Mouse (Mus musculus) ES-E14 (cell line): ENCODE results near the gene Bcl9l. TPM values are rescaled to one million over a fixed set of nuclear protein-coding genes. Genes with fewer than 3 reads are reported as not detected.

Experiments
- DNase-seq: peaks from one replicate; pipeline ENCODE4 v3.0.0-alpha.2; 2013; ENCODE audit warnings: low read depth, low spot score
- H3K27ac ChIP-seq: 2 replicates; pipeline ENCODE4 v1.5.1; 2012; ENCODE audit warnings: low read depth, mild to moderate bottlenecking, low read length, moderate library complexity, mixed read lengths; ENCODE audit not compliant: poor library complexity, insufficient read depth, severe bottlenecking
- H3K36me3 ChIP-seq: 2 replicates; pipeline ENCODE4 v1.6.1; 2012; ENCODE audit warnings: mild to moderate bottlenecking, low read length, moderate library complexity, mixed read lengths; ENCODE audit not compliant: control insufficient read depth, poor library complexity, insufficient read depth, severe bottlenecking
- H3K4me1 ChIP-seq, 2 experiments: fragments of 150-350 bp in 1 of 2; sonication (generic) in 1 of 2; 2 replicates each; pipeline ENCODE4 v1.6.1; 2012; ENCODE audit warnings: low read length in 2 of 2, mild to moderate bottlenecking in 1 of 2, mixed read lengths in 1 of 2; ENCODE audit not compliant: control insufficient read depth in 2 of 2, insufficient read depth in 2 of 2, poor library complexity in 1 of 2
- H3K4me3 ChIP-seq, 2 experiments: fragments of 150-350 bp in 1 of 2; sonication (generic) in 1 of 2; 2 replicates each; pipeline ENCODE4 v1.5.1; 2012; ENCODE audit warnings: low read length in 2 of 2, low read depth in 1 of 2, mild to moderate bottlenecking in 1 of 2, mixed read lengths in 1 of 2; ENCODE audit not compliant: insufficient read depth in 1 of 2, poor library complexity in 1 of 2, severe bottlenecking in 1 of 2
- H3K9ac ChIP-seq: 2 replicates; pipeline ENCODE4 v1.6.1; 2012; ENCODE audit warnings: low read depth, mild to moderate bottlenecking, low read length, mixed read lengths; ENCODE audit not compliant: poor library complexity, insufficient read depth, severe bottlenecking
- H3K9me3 ChIP-seq: fragments of 150-350 bp; sonication (generic); 2 replicates; pipeline ENCODE4 v1.6.1; 2012; ENCODE audit warnings: low read depth, mild to moderate bottlenecking, low read length; ENCODE audit not compliant: control insufficient read depth, insufficient read depth
- CHD2 ChIP-seq: IDR thresholded peaks from 2 replicates; pipeline ENCODE4 v1.6.1; 2014; ENCODE audit warnings: mild to moderate bottlenecking, low read depth, low read length, inconsistent platforms
- HCFC1 ChIP-seq: IDR thresholded peaks from 2 replicates; pipeline ENCODE4 v1.6.1; 2012; ENCODE audit warnings: low read length, inconsistent platforms, borderline replicate concordance; ENCODE audit not compliant: insufficient read depth
- MAFK ChIP-seq: IDR thresholded peaks from 2 replicates; pipeline ENCODE4 v1.6.1; 2014; ENCODE audit warnings: mild to moderate bottlenecking, low read depth, low read length, inconsistent platforms; ENCODE audit not compliant: insufficient read depth
- ZC3H11A ChIP-seq: IDR thresholded peaks from 2 replicates; pipeline ENCODE4 v1.6.1; 2012; ENCODE audit warnings: low read depth, mild to moderate bottlenecking, inconsistent platforms, low read length, borderline replicate concordance
- ZNF384 ChIP-seq: IDR thresholded peaks from 2 replicates; pipeline ENCODE4 v1.6.1; 2012; ENCODE audit warnings: low read depth, low read length, inconsistent platforms
- in situ Hi-C, 2 experiments: fragments of 600-800 bp; cut with MboI; formaldehyde crosslinking; loops; one replicate each; pipeline ENCODE4 v1.15.1; 2025; ENCODE audit warnings: low sequenced_read_pairs in 2 of 2, inconsistent platforms in 1 of 2; ENCODE audit not compliant: unreplicated experiment in 2 of 2
- total RNA-seq: library from RNA; depleted of rRNA; stranded (reverse); fragments of 300-350 nt; gene quantifications from 2 replicates; pipeline ENCODE4 v1.2.3, GENCODE M21; 2012

The Bcl9l gene
- total RNA-seq, 1 experiment = 6.7 TPM

GRCm38 (mm10) chr9:44488416-44488815, 5.8 kb downstream of the Bcl9l start:
- no peaks in the 10 kb centered on the region for H3K36me3 ChIP-seq
- in situ Hi-C loops = no loop called here
- H3K4me3 ChIP-seq = no peak overlapping the region
- TF ChIP-seq ZC3H11A (no peak), MAFK (no peak), HCFC1 (no peak), ZNF384 (no peak), CHD2 (no peak)
- no peak overlapping the region for H3K27ac ChIP-seq
- no peak for DNase-seq
- no peak overlapping the region for H3K9ac ChIP-seq
- H3K9me3 ChIP-seq = no peaks in the 10 kb centered on the region
- peaks cover 4 to 73% of the 10 kb centered on the region in 2 experiments; a peak in 3 of 4 replicates for H3K4me1 ChIP-seq

- Histone ChIP-seq H3K9me3 (no peaks in the 10 kb centered on the region), H3K27ac (no peak overlapping the region; the same call in 1 of the 2 replicates), H3K36me3 (no peaks in the 10 kb centered on the region), H3K4me3 (no peak overlapping the region), H3K4me1 (peaks cover 3 to 75% of the 10 kb centered on the region in 2 experiments; a peak in 3 of 4 replicates), H3K9ac (no peak overlapping the region)
- in situ Hi-C loops = no loop called here
- DNase-seq = no peak
- TF ChIP-seq ZNF384 (no peak), HCFC1 (no peak)
Observed at GRCm38 (mm10) chr9:44488855-44489381, 6.3 kb downstream of the Bcl9l start.

GRCm38 (mm10) chr9:44489651-44490085, 7.0 kb downstream of the Bcl9l start:
- no peak for DNase-seq
- no peaks in the 10 kb centered on the region for H3K9me3 ChIP-seq

GRCm38 (mm10) chr9:44490086-44490967, 7.7 kb downstream of the Bcl9l start:
- Histone ChIP-seq H3K9me3 (no peaks in the 10 kb centered on the region), H3K27ac (peak overlapping the region; percentile 54; the same call in 1 of the 2 replicates), H3K4me1 (peaks cover 3 to 81% of the 10 kb centered on the region in 2 experiments; a peak in 3 of 4 replicates), H3K36me3 (no peaks in the 10 kb centered on the region), H3K4me3 (peak overlapping the region; percentile 10 to 28; a peak in 3 of 4 replicates), H3K9ac (peak overlapping the region; percentile 26; the same call in 1 of the 2 replicates)
- TF ChIP-seq MAFK (no peak), CHD2 (no peak), ZNF384 (0 out of 2 replicates have a peak, but pooled peaks have one; percentile 71)
- DNase-seq = no peak
- in situ Hi-C loops = no loop called here

More at GRCm38 (mm10) chr9:44489651-44490085, 7.0 kb downstream of the Bcl9l start:
- no peaks in the 10 kb centered on the region for H3K36me3 ChIP-seq
- H3K9ac ChIP-seq = no peak overlapping the region
- 0 out of 2 replicates have a peak overlapping the region, but pooled peaks have one; percentile 14 for H3K27ac ChIP-seq
- in situ Hi-C loops = no loop called here
- peaks cover 3 to 76% of the 10 kb centered on the region in 2 experiments; a peak in 3 of 4 replicates for H3K4me1 ChIP-seq
- TF ChIP-seq CHD2 (no peak), ZNF384 (no peak), HCFC1 (no peak), ZC3H11A (no peak), MAFK (no peak)
- peak overlapping the region; percentile 1 to 28; a peak in 3 of 4 replicates for H3K4me3 ChIP-seq
